Mouse (Mus musculus) adrenal gland, postnatal 4 days (tissue): ENCODE results near the gene Olfr1254. TPM values are rescaled to one million over a fixed set of nuclear protein-coding genes. Genes with fewer than 3 reads are reported as not detected.

ENCODE experiments used
- DNase-seq, 2 experiments: peaks; one replicate each; pipeline ENCODE4 v3.0.0; 2021 to 2022; ENCODE audit warnings: low spot score in 2 of 2, mixed read lengths in 2 of 2
- long read RNA-seq, 2 experiments: library from polyadenylated mRNA; stranded (forward); transcript quantifications; one replicate each; pipeline ENCODE4 v2.0.0; 2021
- total RNA-seq, 2 experiments: library from RNA; stranded (reverse); gene quantifications; 2 replicates each; pipeline ENCODE4 v1.2.3; 2021

The Olfr1254 gene
- not detected for total RNA-seq
- long read RNA-seq, experiment 1: 0 reads
- long read RNA-seq, experiment 2: 0 reads

DNA sequence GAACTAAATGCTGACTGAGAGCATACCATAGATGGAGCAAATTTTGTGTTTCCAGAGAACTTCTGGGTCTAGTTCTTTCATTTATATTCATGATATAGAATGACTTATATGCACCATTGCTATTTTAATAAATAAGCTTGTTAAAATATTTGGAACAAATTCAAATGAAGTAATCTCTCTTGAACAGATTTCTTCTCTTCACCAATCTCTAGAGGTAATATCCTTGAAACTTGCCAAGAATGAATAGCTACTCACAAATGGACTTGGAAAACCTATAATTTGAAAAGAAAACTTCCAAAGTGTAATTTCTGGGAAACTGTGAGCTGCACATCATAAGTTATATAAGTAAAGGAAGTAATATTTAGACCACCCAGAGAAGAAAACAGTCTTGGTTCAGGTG, at the start of gene Olfr1254:
Gene Olfr1254 (minus strand): TSS at position 101 of the 400 bp plus-strand sequence.
- DNase-seq: no peak

DNA sequence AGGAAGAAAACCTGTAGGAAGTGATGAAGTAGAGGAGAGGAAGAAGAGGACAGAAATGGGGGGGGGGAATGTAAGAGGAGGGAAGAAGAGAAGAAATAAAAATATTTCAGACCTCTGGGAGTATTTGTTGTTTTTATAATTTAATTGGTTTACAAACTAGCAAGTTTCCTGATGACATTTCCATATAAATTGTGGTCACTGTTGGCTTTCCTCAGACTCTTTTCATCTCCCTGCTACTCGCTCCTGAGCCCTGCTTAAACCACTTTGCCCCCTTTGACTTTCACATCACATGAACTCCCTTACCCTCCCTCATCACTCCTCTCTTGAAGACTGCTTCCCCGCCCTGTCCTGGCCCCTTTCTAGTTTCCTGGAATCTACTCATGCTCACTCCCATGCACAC, 48.0 kb upstream of the Olfr1254 start, which contains the start of gene Olfr1256:
Gene Olfr1256 (minus strand): TSS at position 101 of the 400 bp plus-strand sequence.
- DNase-seq: no peak

DNA sequence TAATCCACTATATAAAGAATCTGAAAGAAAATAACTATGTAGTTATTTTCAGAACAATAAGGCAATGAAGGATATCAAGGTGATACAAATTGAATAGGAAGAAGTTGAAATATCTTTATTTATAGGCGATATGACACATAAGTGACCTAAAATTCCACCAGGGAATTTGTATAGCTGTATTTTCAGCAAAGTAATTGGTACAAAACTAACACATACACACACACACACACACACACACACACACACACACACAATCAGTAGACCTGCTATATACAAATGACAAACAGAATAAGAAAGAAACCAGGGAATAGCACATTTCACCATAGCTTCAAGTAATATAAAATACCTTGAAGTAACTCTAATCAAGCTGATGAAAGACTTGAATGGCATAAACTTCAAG, 26.8 kb upstream of the Olfr1254 start:
- DNase-seq: no peak

DNA sequence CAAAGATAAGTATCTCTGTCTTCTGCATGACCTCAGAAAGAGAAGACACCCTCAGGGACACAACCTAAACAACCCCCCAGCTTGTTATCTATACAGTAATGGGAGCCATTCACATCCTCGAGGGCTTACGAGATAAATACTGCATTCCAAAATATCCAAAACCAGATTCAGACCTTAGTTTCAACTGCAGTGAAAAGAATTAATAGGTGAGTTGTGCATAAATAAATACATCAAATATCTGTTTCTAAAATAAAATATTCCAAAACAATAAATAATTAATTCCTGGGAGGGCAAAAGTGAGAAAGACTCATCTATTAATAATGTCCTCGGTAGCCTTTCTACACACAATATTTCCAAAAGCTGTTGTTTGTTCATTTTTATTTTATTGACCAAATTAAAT, 18.3 kb upstream of the Olfr1254 start, which contains the start of gene Olfr1255:
Gene Olfr1255 (plus strand): TSS at position 301 of the 400 bp plus-strand sequence.
- no peak for DNase-seq

DNA sequence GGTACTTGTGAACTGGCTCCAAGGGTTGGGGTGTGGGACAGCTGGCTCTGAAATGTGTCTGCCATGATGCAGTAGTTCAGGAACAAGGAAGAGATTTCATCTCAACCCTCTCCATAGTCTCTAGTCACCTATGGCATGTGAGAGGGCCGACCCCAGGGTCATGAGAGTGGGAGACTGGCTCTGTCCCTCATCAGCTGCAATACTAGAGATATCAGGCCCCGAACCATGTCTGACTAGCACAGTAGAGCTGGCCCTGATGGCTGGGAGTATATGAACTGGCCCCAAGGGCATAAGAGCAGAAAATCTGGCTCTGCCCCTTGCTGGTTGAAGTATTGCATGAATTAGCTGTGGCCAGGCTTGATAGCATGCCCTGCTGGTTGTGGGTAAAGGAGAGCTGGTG, 17.3 kb upstream of the Olfr1254 start:
- DNase-seq: no peak

DNA sequence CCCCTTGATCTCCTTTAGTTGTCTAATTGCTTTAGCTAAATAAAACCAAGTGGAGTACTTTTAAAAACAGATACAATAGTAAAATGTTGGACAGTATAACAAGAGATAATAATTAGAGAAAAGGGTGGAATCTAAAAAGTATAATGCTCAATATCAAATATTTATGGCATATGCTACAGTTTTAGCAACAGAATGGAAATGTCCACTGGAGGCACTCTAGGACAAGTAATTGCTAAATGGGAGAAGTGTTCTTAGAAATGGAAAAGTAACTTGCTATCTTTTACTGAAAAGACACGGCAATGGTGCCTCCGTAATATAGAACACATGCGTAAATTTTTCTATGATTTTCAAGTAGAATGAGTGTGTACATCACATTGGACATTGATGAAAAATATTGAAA, 6.2 kb upstream of the Olfr1254 start:
- no peak for DNase-seq

DNA sequence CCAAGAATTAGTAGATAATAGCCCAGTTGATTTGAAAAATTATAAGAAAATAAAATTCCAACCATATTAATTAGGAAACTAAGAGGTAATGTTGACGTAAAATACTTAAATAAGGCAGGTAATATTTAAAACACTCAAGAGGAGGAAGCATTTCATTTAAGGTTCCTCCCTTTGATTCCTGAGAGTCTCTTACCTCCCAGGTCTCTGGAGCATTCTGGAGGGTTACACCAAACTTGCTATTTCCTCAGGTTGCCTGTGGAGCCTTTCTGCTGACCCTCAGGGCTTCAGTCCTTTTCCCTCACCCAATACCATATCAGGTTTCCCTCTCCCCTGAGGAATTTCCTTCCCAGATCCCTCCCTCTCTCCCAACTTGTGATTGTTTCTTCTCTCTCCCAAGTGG, 36.4 kb downstream of the Olfr1254 start, which contains the start of gene Olfr1253:
Gene Olfr1253 (minus strand): TSS at position 101 of the 400 bp plus-strand sequence.
- no peak for DNase-seq

Other genes starting within 250 kb of the Olfr1254 start
- gene Olfr1245, start 215.2 kb downstream of the Olfr1254 start, total RNA-seq: not detected
- not detected for gene Olfr1246, start 200.5 kb downstream of the Olfr1254 start, total RNA-seq
- gene Olfr1247, start 179.5 kb downstream of the Olfr1254 start, total RNA-seq: under 1 TPM in 1 of 2 experiments, not detected in 1; 0.06 TPM
- not detected for gene Olfr1248, start 175.4 kb downstream of the Olfr1254 start, total RNA-seq
- not detected for gene Olfr1249, start 158.6 kb downstream of the Olfr1254 start, total RNA-seq
- not detected for gene Olfr1250, start 132.2 kb downstream of the Olfr1254 start, total RNA-seq
- not detected for gene Olfr1251, start 121.7 kb downstream of the Olfr1254 start, total RNA-seq
- not detected for gene Olfr1252, start 68.6 kb downstream of the Olfr1254 start, total RNA-seq
- gene Olfr1253, start 36.5 kb downstream of the Olfr1254 start, total RNA-seq: not detected
- not detected for gene Olfr1255, start 18.4 kb upstream of the Olfr1254 start, total RNA-seq
- gene Olfr1256, start 47.9 kb upstream of the Olfr1254 start, total RNA-seq: not detected
- gene Olfr48, start 54.6 kb upstream of the Olfr1254 start, total RNA-seq: not detected
- not detected for gene Olfr1257, start 84.8 kb upstream of the Olfr1254 start, total RNA-seq
- gene Olfr1258, start 133.7 kb upstream of the Olfr1254 start, total RNA-seq: not detected
- not detected for gene Olfr1259, start 155.0 kb upstream of the Olfr1254 start, total RNA-seq
- not detected for gene Olfr1260, start 180.7 kb upstream of the Olfr1254 start, total RNA-seq
- not detected for gene Olfr1261, start 197.6 kb upstream of the Olfr1254 start, total RNA-seq
- gene Olfr1262, start 206.5 kb upstream of the Olfr1254 start, total RNA-seq: not detected
- gene Olfr1263, start 218.5 kb upstream of the Olfr1254 start, total RNA-seq: not detected
- not detected for gene Olfr1264, start 232.0 kb upstream of the Olfr1254 start, total RNA-seq
- gene Olfr1265, start 241.7 kb upstream of the Olfr1254 start, total RNA-seq: not detected